Mouse (Mus musculus): ENCODE results near the gene Mrpl41.

GRCm38 (mm10) chr2:24952537-24953055 is 22.3 kb downstream of the Mrpl41 start:
- TF ChIP-seq CTCF (conservative IDR thresholded peaks at IDR 0.05; ENCODE audit: insufficient read depth, insufficient read length, low read depth, low read length) (no peak), POLR2A (IDR thresholded peaks at IDR 0.05; ENCODE audit: low read depth, low read length) (no peak)
